Mouse (Mus musculus) hindbrain, embryonic 12.5 days (tissue): ENCODE data around the gene Nod1. TPM values are rescaled to one million over a fixed set of nuclear protein-coding genes. Genes with fewer than 3 reads are reported as not detected.
A peak's percentile ranks its signal among the peaks of the same experiment; 100 is the strongest.

Experiments
- ATAC-seq: fragments of 200-750 bp; cut with Nextera tagmentation; 2 replicates; pipeline ENCODE4 v1.8.0; 2017; ENCODE audit warnings: moderate TSS enrichment; ENCODE audit not compliant: low FRiP score
- H3K27ac ChIP-seq: fragments of 300-500 bp; sonication (generic); 2 replicates; pipeline ENCODE4 v1.5.1; 2016; ENCODE audit warnings: mild to moderate bottlenecking
- H3K27me3 ChIP-seq: fragments of 300-500 bp; sonication (generic); 2 replicates; pipeline ENCODE4 v1.6.1; 2016; ENCODE audit warnings: mild to moderate bottlenecking
- H3K36me3 ChIP-seq: fragments of 300-500 bp; sonication (generic); 2 replicates; pipeline ENCODE4 v1.6.1; 2016; ENCODE audit warnings: mild to moderate bottlenecking
- H3K4me1 ChIP-seq: fragments of 300-500 bp; sonication (generic); 2 replicates; pipeline ENCODE4 v1.6.1; 2016
- H3K4me2 ChIP-seq: fragments of 300-500 bp; sonication (generic); replicated peaks from 2 replicates; pipeline ENCODE4 v1.6.1; 2016; ENCODE audit warnings: mild to moderate bottlenecking
- H3K4me3 ChIP-seq: fragments of 300-500 bp; sonication (generic); 2 replicates; pipeline ENCODE4 v1.5.1; 2016; ENCODE audit warnings: mild to moderate bottlenecking
- H3K9ac ChIP-seq: fragments of 300-500 bp; sonication (generic); 2 replicates; pipeline ENCODE4 v1.6.1; 2016; ENCODE audit warnings: mild to moderate bottlenecking, moderate library complexity
- H3K9me3 ChIP-seq: fragments of 300-500 bp; sonication (generic); replicated peaks from 2 replicates; pipeline ENCODE4 v1.6.1; 2016; ENCODE audit warnings: mild to moderate bottlenecking
- WGBS: fragments of 180-500 bp; shearing (Covaris S2); methylation state at CpG from one replicate; pipeline ENCODE4 v1.1.7; 2016; 5-methylcytosine and 5-hydroxymethylcytosine counted together
- polyA plus RNA-seq: library from polyadenylated mRNA; unstranded; fragments of >200 nt; fragmentation: Nextera tagmentation; extraction: Ambion mirVana; gene quantifications from 2 replicates; pipeline ENCODE4 v1.2.1, GENCODE M21; 2016

Nod1 gene
- 4.8 and 5.1 TPM in 2 replicates for polyA plus RNA-seq

- peak within 1 kb of the TSS; percentile 48 for H3K4me3 ChIP-seq
- no peaks in the 10 kb centered on the region for H3K9me3 ChIP-seq
- H3K4me1 ChIP-seq, result 0 out of 2 replicates have a peak, but pooled peaks cover 2% of the 10 kb centered on the region
- H3K36me3 ChIP-seq, result no peaks in the 10 kb centered on the region
- peaks cover 19% of the 10 kb centered on the region for H3K27me3 ChIP-seq
- 2% methylated on average over 52 of the region's 53 CpGs for WGBS
- peak; percentile 82 for ATAC-seq
- H3K4me2 ChIP-seq, result peak within 1 kb of the TSS; percentile 83
- no peak within 1 kb of the TSS for H3K27ac ChIP-seq
- peak within 1 kb of the TSS; percentile 57 for H3K9ac ChIP-seq
Measured at GRCm38 (mm10) chr6:54972111-54972928, at the start of gene Nod1. Nod1 (minus strand) TSS chr6:54972612.

- no peaks in the 10 kb centered on the region for H3K9me3 ChIP-seq
- no peak overlapping the region for H3K9ac ChIP-seq
- H3K4me1 ChIP-seq, result no peaks in the 10 kb centered on the region
- no peaks in the 10 kb centered on the region for H3K36me3 ChIP-seq
- no peak overlapping the region for H3K4me3 ChIP-seq
- ATAC-seq, result no peak
- H3K27ac ChIP-seq, result no peak overlapping the region
- H3K27me3 ChIP-seq, result 0 out of 2 replicates have a peak, but pooled peaks cover 8% of the 10 kb centered on the region
- 83% methylated on average over 7 of the region's 7 CpGs for WGBS
- no peak overlapping the region for H3K4me2 ChIP-seq
Measured at GRCm38 (mm10) chr6:55021806-55022205, 49.4 kb upstream of the Nod1 start.

- Histone ChIP-seq H3K27me3 (0 out of 2 replicates have a peak, but pooled peaks cover 8% of the 10 kb centered on the region), H3K9me3 (no peaks in the 10 kb centered on the region), H3K4me1 (no peaks in the 10 kb centered on the region), H3K36me3 (no peaks in the 10 kb centered on the region), H3K4me2 (no peak overlapping the region), H3K4me3 (no peak overlapping the region), H3K9ac (no peak overlapping the region), H3K27ac (no peak overlapping the region)
- 71% methylated on average over 2 of the region's 2 CpGs for WGBS
- ATAC-seq, result no peak
Measured at GRCm38 (mm10) chr6:55018417-55018816, 46.0 kb upstream of the Nod1 start.

- H3K27me3 ChIP-seq, result 0 out of 2 replicates have a peak, but pooled peaks cover 8% of the 10 kb centered on the region
- WGBS, result 29% methylated on average over 15 of the region's 15 CpGs
Measured at GRCm38 (mm10) chr6:55016710-55017583, 44.5 kb upstream of the Nod1 start.

GRCm38 (mm10) chr6:55016236-55016635 lies 43.8 kb upstream of the Nod1 start:
- H3K4me2 ChIP-seq, result no peak overlapping the region
- no peak overlapping the region for H3K9ac ChIP-seq
- H3K9me3 ChIP-seq, result no peaks in the 10 kb centered on the region
- ATAC-seq, result no peak
- H3K27me3 ChIP-seq, result 0 out of 2 replicates have a peak, but pooled peaks cover 8% of the 10 kb centered on the region
- 26% methylated on average over 5 of the region's 5 CpGs for WGBS
- no peaks in the 10 kb centered on the region for H3K4me1 ChIP-seq
- no peaks in the 10 kb centered on the region for H3K36me3 ChIP-seq
- H3K27ac ChIP-seq, result no peak overlapping the region
- H3K4me3 ChIP-seq, result no peak overlapping the region

More at GRCm38 (mm10) chr6:55016710-55017583, 44.5 kb upstream of the Nod1 start:
- H3K4me2 ChIP-seq, result no peak overlapping the region
- no peaks in the 10 kb centered on the region for H3K36me3 ChIP-seq
- no peak overlapping the region for H3K27ac ChIP-seq
- no peak overlapping the region for H3K4me3 ChIP-seq
- no peaks in the 10 kb centered on the region for H3K9me3 ChIP-seq
- H3K4me1 ChIP-seq, result no peaks in the 10 kb centered on the region
- H3K9ac ChIP-seq, result no peak overlapping the region
- ATAC-seq, result peak; percentile 65

- Histone ChIP-seq H3K4me2 (no peak overlapping the region), H3K9ac (no peak overlapping the region), H3K27me3 (0 out of 2 replicates have a peak, but pooled peaks cover 8% of the 10 kb centered on the region), H3K4me3 (no peak overlapping the region), H3K4me1 (peaks cover 15% of the 10 kb centered on the region), H3K36me3 (no peaks in the 10 kb centered on the region), H3K27ac (no peak overlapping the region), H3K9me3 (no peaks in the 10 kb centered on the region)
- WGBS, result 95% methylated on average over 3 of the region's 3 CpGs
- ATAC-seq, result no peak
Measured at GRCm38 (mm10) chr6:55014184-55014583, 41.8 kb upstream of the Nod1 start.

GRCm38 (mm10) chr6:55012516-55012915 lies 40.1 kb upstream of the Nod1 start:
- Histone ChIP-seq H3K27ac (no peak overlapping the region), H3K4me2 (no peak overlapping the region), H3K9ac (no peak overlapping the region), H3K36me3 (no peaks in the 10 kb centered on the region), H3K4me1 (peaks cover 15% of the 10 kb centered on the region), H3K27me3 (no peaks in the 10 kb centered on the region), H3K4me3 (no peak overlapping the region), H3K9me3 (no peaks in the 10 kb centered on the region)
- no peak for ATAC-seq
- WGBS, result 79% methylated on average over 7 of the region's 7 CpGs

- peak overlapping the region; percentile 49 for H3K4me2 ChIP-seq
- 56% methylated on average over 4 of the region's 4 CpGs for WGBS
- no peak overlapping the region for H3K4me3 ChIP-seq
- peaks cover 15% of the 10 kb centered on the region for H3K4me1 ChIP-seq
- no peaks in the 10 kb centered on the region for H3K27me3 ChIP-seq
- H3K36me3 ChIP-seq, result no peaks in the 10 kb centered on the region
- H3K9ac ChIP-seq, result no peak overlapping the region
- H3K27ac ChIP-seq, result peak overlapping the region; percentile 87
- H3K9me3 ChIP-seq, result no peaks in the 10 kb centered on the region
- ATAC-seq, result peak; percentile 53; the same call in 1 of the 2 replicates
Measured at GRCm38 (mm10) chr6:55010330-55011091, 38.1 kb upstream of the Nod1 start.

GRCm38 (mm10) chr6:55009391-55010230 lies 37.2 kb upstream of the Nod1 start:
- Histone ChIP-seq H3K27me3 (no peaks in the 10 kb centered on the region), H3K9me3 (no peaks in the 10 kb centered on the region), H3K27ac (peak overlapping the region; percentile 87), H3K9ac (no peak overlapping the region), H3K4me3 (peak overlapping the region; percentile 14; the same call in 1 of the 2 replicates), H3K4me2 (peak overlapping the region; percentile 49), H3K36me3 (no peaks in the 10 kb centered on the region), H3K4me1 (peaks cover 15% of the 10 kb centered on the region)
- peak; percentile 90 for ATAC-seq
- WGBS, result 10% methylated on average over 16 of the region's 16 CpGs

- Histone ChIP-seq H3K4me3 (no peak overlapping the region), H3K27me3 (no peaks in the 10 kb centered on the region), H3K9ac (no peak overlapping the region), H3K36me3 (no peaks in the 10 kb centered on the region), H3K4me1 (peaks cover 15% of the 10 kb centered on the region), H3K27ac (no peak overlapping the region), H3K4me2 (no peak overlapping the region), H3K9me3 (no peaks in the 10 kb centered on the region)
- WGBS, result 86% methylated on average over 8 of the region's 8 CpGs
- ATAC-seq, result no peak
Measured at GRCm38 (mm10) chr6:55008401-55008800, 36.0 kb upstream of the Nod1 start.

- Histone ChIP-seq H3K9ac (no peak overlapping the region), H3K4me3 (no peak overlapping the region), H3K4me1 (no peaks in the 10 kb centered on the region), H3K9me3 (no peaks in the 10 kb centered on the region), H3K27me3 (no peaks in the 10 kb centered on the region), H3K27ac (no peak overlapping the region), H3K36me3 (no peaks in the 10 kb centered on the region), H3K4me2 (no peak overlapping the region)
- 84% methylated on average over 4 of the region's 4 CpGs for WGBS
- ATAC-seq, result no peak
Measured at GRCm38 (mm10) chr6:55003559-55003958, 31.1 kb upstream of the Nod1 start.
